Mouse (Mus musculus): ENCODE measurements around the gene Fancd2os. TPM values are rescaled to one million over a fixed set of nuclear protein-coding genes. Genes with fewer than 3 reads are reported as not detected.

Fancd2os gene
- not detected for polyA plus RNA-seq (2014; fragmentation: Illumina TruSeq; extraction: RNeasy Lipid Tissue Mini Kit (QIAGEN cat#74804); ENCODE audit: low replicate concordance)

GRCm38 (mm10) chr6:113600543-113601139 lies at the start of gene Fancd2os:
Gene Fancd2os, minus strand, starts transcription at chr6:113600715.

GRCm38 (mm10) chr6:113638302-113639040 lies 38.0 kb upstream of the Fancd2os start, which contains the start of gene Irak2:
Gene Irak2, plus strand, starts transcription at chr6:113638467.

GRCm38 (mm10) chr6:113623941-113624751 lies 23.6 kb upstream of the Fancd2os start, which contains the start of gene Vhl:
Gene Vhl, plus strand, starts transcription at chr6:113623959.

GRCm38 (mm10) chr6:113604432-113605223 lies 4.1 kb upstream of the Fancd2os start, which contains the start of gene Brk1:
Gene Brk1, plus strand, starts transcription at chr6:113604772.

Other genes with a start within 250 kb of the Fancd2os start
- 1.6 TPM for gene Tada3, start 222.8 kb downstream of the Fancd2os start, polyA plus RNA-seq (2014; fragmentation: Illumina TruSeq; extraction: RNeasy Lipid Tissue Mini Kit (QIAGEN cat#74804); ENCODE audit: low replicate concordance)
- gene Arpc4, start 222.6 kb downstream of the Fancd2os start, polyA plus RNA-seq (2014; fragmentation: Illumina TruSeq; extraction: RNeasy Lipid Tissue Mini Kit (QIAGEN cat#74804); ENCODE audit: low replicate concordance): 89.9 TPM
- 1.5 TPM for gene Ttll3, start 211.5 kb downstream of the Fancd2os start, polyA plus RNA-seq (2014; fragmentation: Illumina TruSeq; extraction: RNeasy Lipid Tissue Mini Kit (QIAGEN cat#74804); ENCODE audit: low replicate concordance)
- gene Rpusd3, start 181.4 kb downstream of the Fancd2os start, polyA plus RNA-seq (2014; fragmentation: Illumina TruSeq; extraction: RNeasy Lipid Tissue Mini Kit (QIAGEN cat#74804); ENCODE audit: low replicate concordance): not detected
- 2.0 TPM for gene Cidec, start 165.0 kb downstream of the Fancd2os start, polyA plus RNA-seq (2014; fragmentation: Illumina TruSeq; extraction: RNeasy Lipid Tissue Mini Kit (QIAGEN cat#74804); ENCODE audit: low replicate concordance)
- gene Jagn1, start 158.1 kb downstream of the Fancd2os start, polyA plus RNA-seq (2014; fragmentation: Illumina TruSeq; extraction: RNeasy Lipid Tissue Mini Kit (QIAGEN cat#74804); ENCODE audit: low replicate concordance): 12.1 TPM
- gene Il17re, start 142.2 kb downstream of the Fancd2os start, polyA plus RNA-seq (2014; fragmentation: Illumina TruSeq; extraction: RNeasy Lipid Tissue Mini Kit (QIAGEN cat#74804); ENCODE audit: low replicate concordance): 0.56 TPM
- gene Il17rc, start 129.3 kb downstream of the Fancd2os start, polyA plus RNA-seq (2014; fragmentation: Illumina TruSeq; extraction: RNeasy Lipid Tissue Mini Kit (QIAGEN cat#74804); ENCODE audit: low replicate concordance): 2.8 TPM
- gene Creld1, start 117.4 kb downstream of the Fancd2os start, polyA plus RNA-seq (2014; fragmentation: Illumina TruSeq; extraction: RNeasy Lipid Tissue Mini Kit (QIAGEN cat#74804); ENCODE audit: low replicate concordance): not detected
- gene Prrt3, start 98.8 kb downstream of the Fancd2os start, polyA plus RNA-seq (2014; fragmentation: Illumina TruSeq; extraction: RNeasy Lipid Tissue Mini Kit (QIAGEN cat#74804); ENCODE audit: low replicate concordance): not detected
- gene Emc3, start 69.1 kb downstream of the Fancd2os start, polyA plus RNA-seq (2014; fragmentation: Illumina TruSeq; extraction: RNeasy Lipid Tissue Mini Kit (QIAGEN cat#74804); ENCODE audit: low replicate concordance): 63.8 TPM
- gene Fancd2, start 69.0 kb downstream of the Fancd2os start, polyA plus RNA-seq (2014; fragmentation: Illumina TruSeq; extraction: RNeasy Lipid Tissue Mini Kit (QIAGEN cat#74804); ENCODE audit: low replicate concordance): 2.3 TPM
- gene Brk1, start 4.1 kb upstream of the Fancd2os start, polyA plus RNA-seq (2014; fragmentation: Illumina TruSeq; extraction: RNeasy Lipid Tissue Mini Kit (QIAGEN cat#74804); ENCODE audit: low replicate concordance): 30.0 TPM
- 17.0 TPM for gene Vhl, start 23.2 kb upstream of the Fancd2os start, polyA plus RNA-seq (2014; fragmentation: Illumina TruSeq; extraction: RNeasy Lipid Tissue Mini Kit (QIAGEN cat#74804); ENCODE audit: low replicate concordance)
- 12.7 TPM for gene Irak2, start 37.8 kb upstream of the Fancd2os start, polyA plus RNA-seq (2014; fragmentation: Illumina TruSeq; extraction: RNeasy Lipid Tissue Mini Kit (QIAGEN cat#74804); ENCODE audit: low replicate concordance)
- gene Tatdn2, start 96.3 kb upstream of the Fancd2os start, polyA plus RNA-seq (2014; fragmentation: Illumina TruSeq; extraction: RNeasy Lipid Tissue Mini Kit (QIAGEN cat#74804); ENCODE audit: low replicate concordance): 9.4 TPM
- gene Ghrl, start 119.2 kb upstream of the Fancd2os start, polyA plus RNA-seq (2014; fragmentation: Illumina TruSeq; extraction: RNeasy Lipid Tissue Mini Kit (QIAGEN cat#74804); ENCODE audit: low replicate concordance): not detected
- gene Sec13, start 140.0 kb upstream of the Fancd2os start, polyA plus RNA-seq (2014; fragmentation: Illumina TruSeq; extraction: RNeasy Lipid Tissue Mini Kit (QIAGEN cat#74804); ENCODE audit: low replicate concordance): 68.9 TPM